ENCODE assay signal across 8 mouse cellular contexts in the genomic region with DNA sequence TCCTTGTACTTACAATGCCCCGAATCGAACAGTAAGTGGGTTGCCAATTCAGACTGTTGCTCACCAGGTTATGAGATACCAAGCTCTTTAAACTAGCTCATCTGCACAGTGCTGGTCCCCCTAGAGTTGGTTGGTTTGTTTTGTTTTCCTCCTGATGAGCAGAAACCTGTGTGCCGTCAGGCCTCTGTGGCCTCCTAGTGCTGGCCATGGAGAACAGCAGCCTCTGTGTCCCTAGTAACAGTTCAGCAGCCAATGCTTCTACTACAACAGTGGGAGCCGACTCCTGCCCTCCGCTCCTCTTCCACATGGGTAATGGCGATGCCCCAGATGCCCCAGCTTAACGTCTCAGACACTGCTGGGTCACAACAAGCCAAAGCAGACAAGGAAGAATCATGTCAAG.
DNase-seq lines count a peak whose midpoint lies in the region; ATAC-seq and TF ChIP-seq lines count a peak whose summit lies in the region.

No protein-coding gene starts in this region.

- H3K27me3 ChIP-seq in kidney, postnatal 0 days (ENCODE audit: insufficient read depth, low read length), result no peaks in the 10 kb centered on the region
- no peaks in the 10 kb centered on the region for H3K27me3 ChIP-seq in splenic B cell, adult 2 months (ENCODE audit: control insufficient read depth, insufficient read depth, low read length, poor library complexity, severe bottlenecking)

- WGBS in kidney, postnatal 0 days, result 64% methylated on average over 7 of the region's 7 CpGs

- H3K9ac ChIP-seq in kidney, postnatal 0 days (ENCODE audit: low read depth, low read length), result no peak overlapping the region

- no peaks in the 10 kb centered on the region for H3K9me3 ChIP-seq in kidney, postnatal 0 days (replicated peaks; ENCODE audit: low read length)

- H3K4me3 ChIP-seq in kidney, postnatal 0 days (replicated peaks; ENCODE audit: low read depth, low read length), result no peak overlapping the region

- no peak overlapping the region for H3K4me2 ChIP-seq in kidney, postnatal 0 days (ENCODE audit: low read length)

- no peaks in the 10 kb centered on the region for H3K36me3 ChIP-seq in kidney, postnatal 0 days (ENCODE audit: insufficient read depth, low read length)
- H3K36me3 ChIP-seq in splenic B cell, adult 2 months (ENCODE audit: control insufficient read depth, insufficient read depth, low read length, poor library complexity, severe bottlenecking), result no peaks in the 10 kb centered on the region

- TF ChIP-seq POLR2A in brain, embryonic 14.5 days (IDR thresholded peaks at IDR 0.05; ENCODE audit: borderline replicate concordance, extremely low read depth, insufficient read depth, insufficient read length, poor library complexity, severe bottlenecking), result no peak

- peak; percentile 47 for DNase-seq in kidney, postnatal 0 days (ENCODE audit: low spot score)
- no peak for DNase-seq in kidney, adult 9 months
- DNase-seq in ES-CJ7 (ENCODE audit: low read depth, low spot score), result peak; percentile 75
- peak; percentile 51 for DNase-seq in brain, embryonic 14.5 days (ENCODE audit: low read depth)
- DNase-seq in induced T-regulatory cell, adult 2 months (ENCODE audit: low read depth), result peak; percentile 84
- DNase-seq in splenic B cell, adult 2 months (ENCODE audit: low read depth, low spot score), result peak; percentile 61
- DNase-seq in frontal cortex, postnatal 25 days (ENCODE audit: low spot score in 2 of 2), result no peak
- DNase-seq in right cerebral cortex, postnatal 25 days, result no peak

- H3K27ac ChIP-seq in kidney, postnatal 0 days, result no peak overlapping the region

- TF ChIP-seq CTCF in kidney, postnatal 0 days (IDR thresholded peaks at IDR 0.05; ENCODE audit: low read depth), result peak; percentile 63
- TF ChIP-seq CTCF in brain, embryonic 14.5 days (IDR thresholded peaks at IDR 0.05; ENCODE audit: borderline replicate concordance, extremely low read depth, insufficient read depth, insufficient read length), result peak; percentile 66

- 0 out of 2 replicates have a peak, but pooled peaks have one; percentile 29 for ATAC-seq in kidney, postnatal 0 days (replicated peaks; ENCODE audit: low FRiP score, low read depth)

- no peaks in the 10 kb centered on the region for H3K4me1 ChIP-seq in kidney, postnatal 0 days (replicated peaks; ENCODE audit: insufficient read depth, low read length)

Comparison
In these comparisons a context has a peak if more than half of its experiments do, and no peak if none do; other contexts are left out.
1. DNase-seq: peak in kidney, postnatal 0 days (single experiment), ES-CJ7 (single experiment), brain, embryonic 14.5 days (single experiment), induced T-regulatory cell, adult 2 months (single experiment) and splenic B cell, adult 2 months (single experiment); none in kidney, adult 9 months (single experiment), frontal cortex, postnatal 25 days (0 of 2) and right cerebral cortex, postnatal 25 days (single experiment).